Mouse (Mus musculus) bone marrow, adult 2 months (tissue): ENCODE results near the gene Txndc15. TPM values are rescaled to one million over a fixed set of nuclear protein-coding genes. Genes with fewer than 3 reads are reported as not detected.

Experiments
- H3K27ac ChIP-seq: fragments of 200-500 bp; 2 replicates; pipeline ENCODE4 v1.5.1; 2012; ENCODE audit warnings: low read depth, mild to moderate bottlenecking, control low read depth, inconsistent platforms, low read length; ENCODE audit not compliant: control insufficient read depth, poor library complexity, insufficient read depth
- H3K4me1 ChIP-seq: fragments of 200-500 bp; 2 replicates; pipeline ENCODE4 v1.6.1; 2011; ENCODE audit warnings: low read length; ENCODE audit not compliant: control insufficient read depth, insufficient read depth
- H3K4me3 ChIP-seq: fragments of 200-500 bp; replicated peaks from 2 replicates; pipeline ENCODE3; 2011; ENCODE audit warnings: mild to moderate bottlenecking, low read depth, low read length, control low read depth; ENCODE audit not compliant: control insufficient read depth
- CTCF ChIP-seq: fragments of 200-500 bp; IDR thresholded peaks from 2 replicates; pipeline ENCODE4 v1.5.1; 2011; ENCODE audit warnings: low read length, control low read depth; ENCODE audit not compliant: control insufficient read depth, insufficient read depth
- POLR2A ChIP-seq: fragments of 200-500 bp; IDR thresholded peaks from 2 replicates; pipeline ENCODE4 v1.6.1; 2011; ENCODE audit warnings: low read depth, mild to moderate bottlenecking, control low read depth, low read length, borderline replicate concordance; ENCODE audit not compliant: control insufficient read depth
- WGBS: fragments of 180-500 bp; shearing (Covaris S2); methylation state at CpG from one replicate; pipeline ENCODE4 v1.1.7; 2018; 5-methylcytosine and 5-hydroxymethylcytosine counted together
- polyA plus RNA-seq: library from polyadenylated mRNA; stranded (reverse); fragments of >200 nt; gene quantifications from 2 replicates; pipeline ENCODE4 v1.2.4, GENCODE M21; 2011; ENCODE audit warnings: low replicate concordance; ENCODE audit not compliant: missing spikeins, insufficient read depth, insufficient read length

The Txndc15 gene
- 10.0 and 12.3 TPM in 2 replicates for polyA plus RNA-seq

DNA sequence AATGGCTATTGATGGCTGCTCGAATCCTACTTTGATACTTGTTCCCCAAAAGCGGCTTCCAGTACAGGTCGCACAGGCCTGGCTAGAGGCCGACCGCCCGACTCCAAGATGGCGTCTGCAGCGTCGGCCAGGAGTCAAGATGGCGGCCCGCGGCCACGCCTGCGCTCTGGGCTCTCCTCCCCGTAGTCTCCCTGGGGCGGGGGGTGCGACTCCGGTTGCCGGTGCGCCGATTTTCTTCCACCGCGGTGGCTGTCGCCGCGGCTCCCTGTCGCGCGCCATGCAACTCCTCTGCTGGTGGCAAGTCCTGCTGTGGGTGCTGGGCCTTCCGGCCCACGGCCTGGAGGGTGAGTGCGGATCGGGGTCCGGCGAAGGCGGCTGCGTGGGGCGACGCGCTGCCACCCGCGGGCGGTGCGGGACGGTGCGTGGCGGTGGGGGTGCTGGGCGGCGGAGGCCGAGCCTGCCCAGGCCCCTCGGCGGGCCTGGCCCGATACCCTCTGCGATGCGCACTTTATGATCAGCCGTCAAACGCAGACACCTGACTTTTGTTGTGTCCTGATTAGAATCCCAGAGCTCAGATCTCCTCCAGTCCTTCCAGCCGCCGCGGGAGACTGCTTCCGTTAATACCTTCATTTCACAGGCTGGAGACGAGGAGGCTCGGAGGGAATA lies at the start of gene Txndc15:
Gene Txndc15, plus strand, starts transcription at position 150 of the 666 bp plus-strand sequence.
- Histone ChIP-seq H3K4me1 (no peaks in the 10 kb centered on the region; the same call in none of the 2 replicates), H3K4me3 (peak within 1 kb of the TSS; percentile 92), H3K27ac (peak within 1 kb of the TSS; percentile 75)
- under 1% methylated on average over 63 of the region's 63 CpGs for WGBS
- TF ChIP-seq CTCF = no peak
- peak; percentile 68; the same call in 1 of the 2 replicates for TF ChIP-seq POLR2A

DNA sequence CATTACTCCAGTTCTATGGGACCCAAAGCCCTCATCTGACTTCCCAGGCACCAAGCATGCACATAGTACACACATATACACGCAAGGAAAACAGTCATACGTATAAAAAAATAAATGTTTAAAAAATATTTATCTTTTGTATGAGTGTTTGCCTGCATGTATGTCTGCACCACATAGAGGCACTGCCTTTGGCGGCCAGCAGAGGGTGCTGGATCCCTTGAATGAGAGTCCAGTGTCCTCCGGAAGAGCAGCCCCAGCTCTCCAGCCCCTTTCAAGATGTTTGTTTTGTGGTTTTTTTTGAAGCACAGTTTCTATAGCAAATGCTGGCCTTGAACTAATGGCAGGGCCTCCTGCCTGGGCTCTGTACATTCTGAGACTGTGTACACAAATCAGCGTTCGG lies 45.9 kb upstream of the Txndc15 start:
- WGBS = 89% methylated on average over 6 of the region's 6 CpGs
- peak; percentile 73 for TF ChIP-seq CTCF
- no peak for TF ChIP-seq POLR2A
- no peak overlapping the region for H3K4me3 ChIP-seq
- no peak overlapping the region for H3K27ac ChIP-seq
- no peaks in the 10 kb centered on the region for H3K4me1 ChIP-seq

DNA sequence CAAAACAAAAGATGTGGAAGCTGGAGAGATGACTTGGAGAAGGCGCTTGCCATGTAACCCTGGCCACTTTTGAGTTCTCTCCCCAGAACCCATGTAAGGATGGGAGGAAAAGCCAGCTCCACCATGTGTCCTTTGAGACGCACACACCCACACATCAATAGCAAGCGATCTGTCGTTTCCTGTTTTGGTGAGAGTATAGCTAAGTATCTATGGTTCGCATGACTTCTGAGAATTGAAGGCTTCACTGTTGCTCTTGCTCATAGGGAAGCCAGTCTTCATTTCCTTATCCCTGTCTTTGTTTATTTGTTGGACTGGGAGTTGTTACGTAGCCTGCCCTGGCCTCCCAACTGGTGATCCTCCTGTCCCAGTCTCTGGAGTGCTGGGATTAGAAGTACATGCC lies 41.7 kb upstream of the Txndc15 start:
- H3K4me3 ChIP-seq = no peak overlapping the region
- no peak for TF ChIP-seq POLR2A
- TF ChIP-seq CTCF = no peak
- H3K4me1 ChIP-seq = no peaks in the 10 kb centered on the region
- no peak overlapping the region for H3K27ac ChIP-seq
- WGBS = 91% methylated on average over 6 of the region's 6 CpGs

DNA sequence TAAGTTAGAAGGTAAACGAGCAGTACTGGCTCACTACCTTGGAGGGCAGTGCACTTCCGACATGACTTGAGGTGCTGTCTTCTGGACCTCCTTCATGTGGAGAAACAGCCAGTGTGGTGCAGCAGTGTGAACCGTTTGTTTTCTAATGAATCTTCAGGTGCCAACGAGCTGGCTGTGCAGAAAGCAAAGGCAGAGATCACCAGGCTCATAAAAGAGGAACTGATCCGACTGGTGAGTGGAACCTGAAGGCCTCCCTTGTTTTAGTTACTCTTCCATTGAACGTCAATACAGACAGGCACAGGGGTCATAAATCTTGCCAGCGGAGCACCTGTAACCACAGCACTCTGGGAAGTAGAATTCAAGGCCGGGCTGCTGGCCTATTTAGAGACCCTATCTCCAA lies 37.1 kb upstream of the Txndc15 start:
- H3K4me1 ChIP-seq = no peaks in the 10 kb centered on the region
- H3K27ac ChIP-seq = no peak overlapping the region
- TF ChIP-seq POLR2A = no peak
- TF ChIP-seq CTCF = no peak
- H3K4me3 ChIP-seq = no peak overlapping the region
- WGBS = 43% methylated on average over 8 of the region's 8 CpGs

DNA sequence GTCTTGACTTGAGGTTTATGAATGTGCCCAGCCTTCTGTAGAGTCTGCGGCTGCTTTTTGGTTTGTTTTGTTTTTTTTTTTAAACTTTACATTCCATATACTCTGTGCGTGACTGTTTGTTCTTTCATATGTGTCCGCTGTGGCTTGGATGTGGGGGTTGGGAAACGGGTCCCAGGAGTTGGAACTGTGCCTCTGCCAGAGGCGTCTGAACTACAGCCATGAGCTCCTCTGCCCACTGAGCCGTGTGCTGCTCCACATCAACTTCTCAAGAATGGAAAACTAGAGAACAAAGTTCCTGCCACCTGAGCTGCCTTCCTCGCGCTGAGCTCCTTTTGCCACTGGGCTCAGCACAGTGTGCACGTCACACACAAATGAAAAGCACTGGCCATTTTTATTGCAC lies 32.2 kb upstream of the Txndc15 start:
- Histone ChIP-seq H3K4me3 (no peak overlapping the region), H3K4me1 (no peaks in the 10 kb centered on the region), H3K27ac (no peak overlapping the region)
- no peak for TF ChIP-seq CTCF
- no peak for TF ChIP-seq POLR2A
- WGBS = 90% methylated on average over 9 of the region's 9 CpGs

DNA sequence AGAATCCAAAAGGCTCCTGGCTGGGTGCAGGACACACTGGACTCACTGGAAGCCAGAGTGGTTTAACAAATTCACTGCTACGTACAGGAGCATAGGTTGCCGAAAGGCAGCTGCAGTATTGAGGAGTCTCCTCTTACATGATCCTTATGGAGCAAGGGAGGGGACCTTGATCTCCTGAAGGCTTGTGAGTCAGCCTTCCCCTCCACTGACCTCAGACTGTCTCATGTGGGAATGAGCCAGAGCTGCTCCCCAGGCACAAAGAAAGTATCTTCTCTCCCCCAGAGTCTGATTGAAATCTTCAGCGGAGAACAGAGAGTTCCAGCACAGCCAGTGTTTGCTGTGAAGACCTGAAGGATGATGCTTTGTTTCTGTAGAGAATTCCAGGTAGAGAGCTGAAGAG lies 30.9 kb upstream of the Txndc15 start:
- WGBS = 92% methylated on average over 3 of the region's 3 CpGs
- no peak overlapping the region for H3K27ac ChIP-seq
- H3K4me3 ChIP-seq = no peak overlapping the region
- no peak for TF ChIP-seq POLR2A
- no peak for TF ChIP-seq CTCF
- H3K4me1 ChIP-seq = no peaks in the 10 kb centered on the region

DNA sequence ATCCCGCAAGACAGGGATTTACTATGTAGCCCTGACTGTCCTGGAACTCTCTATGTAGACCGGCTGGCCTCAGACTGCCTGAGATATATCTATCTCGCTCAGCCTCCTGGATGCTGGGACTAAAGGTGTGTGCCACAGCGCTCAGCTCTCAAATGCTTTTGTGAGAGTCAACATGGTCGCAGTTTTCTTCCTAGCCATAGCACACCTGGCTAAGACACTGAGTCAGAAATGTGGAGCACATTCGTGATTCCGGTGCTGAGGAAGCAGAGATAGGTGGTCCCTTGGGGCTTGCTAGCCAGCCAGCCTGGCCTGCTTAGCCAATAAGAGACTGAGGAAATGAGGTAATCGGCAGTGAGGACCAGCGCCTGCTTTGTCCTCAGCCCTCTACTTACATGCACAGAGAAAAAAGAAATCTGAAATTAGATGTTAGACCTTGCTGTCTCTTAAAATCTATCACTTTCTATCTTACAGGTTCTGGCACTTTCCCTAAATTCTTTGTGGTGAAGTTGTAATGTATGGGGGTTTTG lies 28.3 kb upstream of the Txndc15 start:
- 67% methylated on average over 9 of the region's 9 CpGs for WGBS

DNA sequence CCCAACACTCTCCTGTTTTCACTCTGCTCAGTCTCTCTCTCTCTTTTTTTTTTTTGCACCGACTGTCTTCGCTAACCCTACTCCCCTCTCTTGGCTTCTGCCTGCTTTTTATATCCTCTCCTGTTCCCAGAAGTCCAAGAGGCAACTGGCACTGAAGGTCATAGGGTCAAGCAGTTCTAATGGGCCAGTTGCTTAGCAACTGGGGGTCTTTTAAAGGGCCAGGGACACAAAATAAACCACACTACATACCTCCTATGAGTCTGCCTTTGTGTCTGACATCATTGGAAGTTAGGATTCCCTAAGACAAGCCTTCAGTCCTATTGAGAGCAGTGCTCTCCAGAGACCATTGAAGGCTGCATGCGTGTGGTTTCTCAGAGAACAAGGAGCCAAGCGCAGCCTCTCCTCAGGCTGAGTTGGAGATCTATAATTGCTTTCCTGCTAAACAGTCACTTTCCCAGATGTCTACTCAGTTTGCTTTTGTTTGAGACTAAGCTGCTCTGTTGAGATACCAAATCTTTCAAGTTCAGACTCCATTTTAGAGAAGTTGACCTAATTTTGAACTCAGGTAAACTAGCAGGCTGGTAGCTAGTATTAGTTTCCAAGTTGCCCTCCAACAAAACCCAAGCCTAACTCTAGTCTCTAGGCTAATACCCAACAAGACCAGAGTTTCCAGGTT lies 26.4 kb upstream of the Txndc15 start:
- 65% methylated on average over 4 of the region's 4 CpGs for WGBS
- H3K4me3 ChIP-seq = no peak overlapping the region
- H3K27ac ChIP-seq = no peak overlapping the region
- TF ChIP-seq CTCF = no peak
- no peak for TF ChIP-seq POLR2A
- no peaks in the 10 kb centered on the region for H3K4me1 ChIP-seq

More for the DNA sequence above, 28.3 kb upstream of the Txndc15 start:
- Histone ChIP-seq H3K27ac (no peak overlapping the region), H3K4me1 (no peaks in the 10 kb centered on the region), H3K4me3 (no peak overlapping the region)
- TF ChIP-seq CTCF = no peak
